Mouse (Mus musculus) liver, embryonic 13.5 days (tissue): ENCODE measurements around the gene Slc35f2. TPM values are rescaled to one million over a fixed set of nuclear protein-coding genes. Genes with fewer than 3 reads are reported as not detected.

Experiments
- ATAC-seq: fragments of 200-750 bp; cut with Nextera tagmentation; 2 replicates; pipeline ENCODE4 v1.8.0; 2017; ENCODE audit warnings: low read depth, mild to moderate bottlenecking, moderate number of reproducible peaks, moderate library complexity
- DNase-seq: peaks from one replicate; pipeline ENCODE4 v3.0.0; 2022
- H3K27ac ChIP-seq: fragments of 300-500 bp; sonication (generic); 2 replicates; pipeline ENCODE4 v1.5.1; 2015; ENCODE audit warnings: moderate library complexity, mild to moderate bottlenecking, inconsistent platforms
- H3K27me3 ChIP-seq: fragments of 300-500 bp; sonication (generic); 2 replicates; pipeline ENCODE4 v1.6.1; 2015; ENCODE audit warnings: mild to moderate bottlenecking, inconsistent platforms
- H3K36me3 ChIP-seq: fragments of 300-500 bp; sonication (generic); 2 replicates; pipeline ENCODE4 v1.6.1; 2015; ENCODE audit warnings: mild to moderate bottlenecking, inconsistent platforms
- H3K4me1 ChIP-seq: fragments of 300-500 bp; sonication (generic); replicated peaks from 2 replicates; pipeline ENCODE4 v1.6.1; 2015; ENCODE audit warnings: inconsistent platforms
- H3K4me2 ChIP-seq: fragments of 300-500 bp; sonication (generic); 2 replicates; pipeline ENCODE4 v1.6.1; 2015; ENCODE audit warnings: inconsistent platforms, mild to moderate bottlenecking, moderate library complexity
- H3K4me3 ChIP-seq: fragments of 300-500 bp; sonication (generic); replicated peaks from 2 replicates; pipeline ENCODE4 v1.5.1; 2015; ENCODE audit warnings: mild to moderate bottlenecking, inconsistent platforms
- H3K9ac ChIP-seq: fragments of 300-500 bp; sonication (generic); 2 replicates; pipeline ENCODE4 v1.6.1; 2015; ENCODE audit warnings: mild to moderate bottlenecking, inconsistent platforms
- H3K9me3 ChIP-seq: fragments of 300-500 bp; sonication (generic); replicated peaks from 2 replicates; pipeline ENCODE4 v1.6.1; 2016; ENCODE audit warnings: inconsistent platforms
- WGBS: fragments of 180-500 bp; shearing (Covaris S2); methylation state at CpG from one replicate; pipeline ENCODE4 v1.1.7; 2015; ENCODE audit not compliant: insufficient replicate concordance; 5-methylcytosine and 5-hydroxymethylcytosine counted together
- polyA plus RNA-seq: library from polyadenylated mRNA; unstranded; fragments of >200 nt; fragmentation: Nextera tagmentation; extraction: Ambion mirVana; gene quantifications from 2 replicates; pipeline ENCODE4 v1.2.1, GENCODE M21; 2015

The Slc35f2 gene
- polyA plus RNA-seq, 1 experiment from 2014 or later: 0.30 TPM

- DNase-seq (no peak), ATAC-seq (no peak)
- WGBS: 40% methylated on average over 16 of the region's 16 CpGs
- Histone ChIP-seq H3K9me3 (0 out of 2 replicates have a peak, but pooled peaks cover 4% of the 10 kb centered on the region), H3K9ac (no peak overlapping the region), H3K27ac (no peak overlapping the region), H3K4me1 (0 out of 2 replicates have a peak, but pooled peaks cover 3% of the 10 kb centered on the region), H3K36me3 (no peaks in the 10 kb centered on the region), H3K27me3 (no peaks in the 10 kb centered on the region), H3K4me2 (no peak overlapping the region), H3K4me3 (no peak overlapping the region)
These were observed 15.4 kb downstream of the Slc35f2 start for GRCm38 (mm10) chr9:53786561-53787407.

- no peaks in the 10 kb centered on the region for H3K27me3 ChIP-seq
- ATAC-seq (no peak), DNase-seq (no peak)
- H3K4me3 ChIP-seq: no peak overlapping the region
- H3K4me2 ChIP-seq: no peak overlapping the region
- H3K36me3 ChIP-seq: no peaks in the 10 kb centered on the region
- H3K27ac ChIP-seq: no peak overlapping the region
- WGBS: 53% methylated on average over 1 of the region's 1 CpGs
- no peak overlapping the region for H3K9ac ChIP-seq
- H3K4me1 ChIP-seq: no peaks in the 10 kb centered on the region
- no peaks in the 10 kb centered on the region for H3K9me3 ChIP-seq
These were observed 22.5 kb downstream of the Slc35f2 start for GRCm38 (mm10) chr9:53793830-53794330.

- ATAC-seq: no peak
- H3K36me3 ChIP-seq: no peaks in the 10 kb centered on the region
- H3K4me1 ChIP-seq: no peaks in the 10 kb centered on the region
- no peaks in the 10 kb centered on the region for H3K9me3 ChIP-seq
- no peaks in the 10 kb centered on the region for H3K27me3 ChIP-seq
- H3K4me2 ChIP-seq: no peak overlapping the region
- no peak overlapping the region for H3K27ac ChIP-seq
- H3K9ac ChIP-seq: no peak overlapping the region
- WGBS: 47% methylated on average over 9 of the region's 9 CpGs
- H3K4me3 ChIP-seq: no peak overlapping the region
- no peak for DNase-seq
These were observed 23.2 kb downstream of the Slc35f2 start for GRCm38 (mm10) chr9:53794490-53794889.

- DNase-seq: no peak
These were observed 24.0 kb downstream of the Slc35f2 start for GRCm38 (mm10) chr9:53795351-53795750.

GRCm38 (mm10) chr9:53796386-53796785, 25.0 kb downstream of the Slc35f2 start:
- H3K27ac ChIP-seq: no peak overlapping the region
- ATAC-seq: no peak
- WGBS: 64% methylated on average over 3 of the region's 3 CpGs
- H3K9ac ChIP-seq: no peak overlapping the region
- no peak overlapping the region for H3K4me2 ChIP-seq
- no peaks in the 10 kb centered on the region for H3K27me3 ChIP-seq
- H3K9me3 ChIP-seq: no peaks in the 10 kb centered on the region
- no peak overlapping the region for H3K4me3 ChIP-seq
- DNase-seq: no peak
- H3K4me1 ChIP-seq: no peaks in the 10 kb centered on the region
- no peaks in the 10 kb centered on the region for H3K36me3 ChIP-seq

More at GRCm38 (mm10) chr9:53795351-53795750, 24.0 kb downstream of the Slc35f2 start:
- Histone ChIP-seq H3K27ac (no peak overlapping the region), H3K27me3 (no peaks in the 10 kb centered on the region), H3K4me3 (no peak overlapping the region), H3K36me3 (no peaks in the 10 kb centered on the region), H3K9me3 (no peaks in the 10 kb centered on the region), H3K9ac (no peak overlapping the region), H3K4me2 (no peak overlapping the region), H3K4me1 (no peaks in the 10 kb centered on the region)
- no peak for ATAC-seq

GRCm38 (mm10) chr9:53797141-53797540, 25.8 kb downstream of the Slc35f2 start:
- no peaks in the 10 kb centered on the region for H3K27me3 ChIP-seq
- no peaks in the 10 kb centered on the region for H3K36me3 ChIP-seq
- no peak for ATAC-seq
- DNase-seq: no peak
- H3K9ac ChIP-seq: no peak overlapping the region
- no peak overlapping the region for H3K27ac ChIP-seq
- no peak overlapping the region for H3K4me3 ChIP-seq
- no peak overlapping the region for H3K4me2 ChIP-seq
- H3K4me1 ChIP-seq: no peaks in the 10 kb centered on the region
- WGBS: 52% methylated on average over 2 of the region's 2 CpGs
- H3K9me3 ChIP-seq: no peaks in the 10 kb centered on the region

GRCm38 (mm10) chr9:53802921-53803320, 31.6 kb downstream of the Slc35f2 start:
- H3K4me3 ChIP-seq: no peak overlapping the region
- no peak overlapping the region for H3K9ac ChIP-seq
- no peaks in the 10 kb centered on the region for H3K36me3 ChIP-seq
- no peaks in the 10 kb centered on the region for H3K27me3 ChIP-seq
- H3K4me1 ChIP-seq: no peaks in the 10 kb centered on the region
- no peaks in the 10 kb centered on the region for H3K9me3 ChIP-seq
- 87% methylated on average over 7 of the region's 7 CpGs for WGBS
- ATAC-seq (no peak), DNase-seq (no peak)
- H3K4me2 ChIP-seq: no peak overlapping the region
- H3K27ac ChIP-seq: no peak overlapping the region

GRCm38 (mm10) chr9:53806496-53807086, 35.3 kb downstream of the Slc35f2 start:
- no peaks in the 10 kb centered on the region for H3K27me3 ChIP-seq
- DNase-seq: no peak
- no peak overlapping the region for H3K9ac ChIP-seq
- H3K36me3 ChIP-seq: no peaks in the 10 kb centered on the region
- no peaks in the 10 kb centered on the region for H3K9me3 ChIP-seq
- no peak for ATAC-seq
- no peak overlapping the region for H3K4me2 ChIP-seq
- WGBS: 25% methylated on average over 7 of the region's 7 CpGs
- no peaks in the 10 kb centered on the region for H3K4me1 ChIP-seq
- H3K27ac ChIP-seq: no peak overlapping the region
- H3K4me3 ChIP-seq: no peak overlapping the region

- DNase-seq (no peak), ATAC-seq (no peak)
- H3K9ac ChIP-seq: no peak overlapping the region
- H3K36me3 ChIP-seq: no peaks in the 10 kb centered on the region
- H3K4me3 ChIP-seq: no peak overlapping the region
- H3K4me1 ChIP-seq: no peaks in the 10 kb centered on the region
- H3K9me3 ChIP-seq: no peaks in the 10 kb centered on the region
- no peak overlapping the region for H3K4me2 ChIP-seq
- no peaks in the 10 kb centered on the region for H3K27me3 ChIP-seq
- no peak overlapping the region for H3K27ac ChIP-seq
- 78% methylated on average over 6 of the region's 6 CpGs for WGBS
These were observed 42.1 kb downstream of the Slc35f2 start for GRCm38 (mm10) chr9:53813418-53813817.

GRCm38 (mm10) chr9:53818760-53819159, 47.4 kb downstream of the Slc35f2 start:
- H3K27ac ChIP-seq: no peak overlapping the region
- DNase-seq (peak; percentile 13), ATAC-seq (no peak)
- no peak overlapping the region for H3K4me3 ChIP-seq
- no peak overlapping the region for H3K9ac ChIP-seq
- H3K36me3 ChIP-seq: no peaks in the 10 kb centered on the region
- no peaks in the 10 kb centered on the region for H3K4me1 ChIP-seq
- no peaks in the 10 kb centered on the region for H3K9me3 ChIP-seq
- H3K27me3 ChIP-seq: no peaks in the 10 kb centered on the region
- WGBS: 16% methylated on average over 4 of the region's 4 CpGs
- no peak overlapping the region for H3K4me2 ChIP-seq

- DNase-seq (peak; percentile 2), ATAC-seq (peak; percentile 58; the same call in 1 of the 2 replicates)
- no peaks in the 10 kb centered on the region for H3K9me3 ChIP-seq
- no peak overlapping the region for H3K4me3 ChIP-seq
- 2% methylated on average over 9 of the region's 9 CpGs for WGBS
- peaks cover 4% of the 10 kb centered on the region; the same call in 1 of the 2 replicates for H3K4me1 ChIP-seq
- H3K27ac ChIP-seq: no peak overlapping the region
- no peak overlapping the region for H3K4me2 ChIP-seq
- H3K9ac ChIP-seq: no peak overlapping the region
- no peaks in the 10 kb centered on the region for H3K36me3 ChIP-seq
- no peaks in the 10 kb centered on the region for H3K27me3 ChIP-seq
These were observed 54.0 kb downstream of the Slc35f2 start for GRCm38 (mm10) chr9:53825318-53825717.
